Mouse (Mus musculus): ENCODE data around the gene Tmem164.

DNA sequence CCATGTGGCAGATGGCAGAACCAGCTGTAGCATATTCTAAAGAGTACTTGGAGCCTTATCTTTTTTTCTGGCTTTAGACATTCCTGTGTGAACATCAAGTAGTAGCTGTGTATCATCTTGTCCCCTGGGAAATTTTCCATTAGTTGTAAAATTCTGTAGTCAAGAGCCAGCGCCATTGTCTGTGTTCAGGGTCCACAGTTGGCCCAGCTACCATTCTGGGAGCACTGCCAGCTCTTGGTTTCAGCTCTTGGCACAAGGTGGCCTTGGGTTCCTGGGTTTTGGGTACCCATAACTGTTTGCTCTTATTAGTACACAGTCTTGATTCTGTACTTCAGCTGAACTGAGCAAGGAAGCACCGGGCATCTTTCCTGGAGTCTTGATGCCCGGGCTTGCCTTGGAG lies 123.4 kb downstream of the Tmem164 start:
- TF ChIP-seq CTCF (IDR thresholded peaks at IDR 0.05; ENCODE audit: extremely low read depth, insufficient read length, insufficient replicate concordance, low read depth, low read length) (no peak), POLR2A (IDR thresholded peaks at IDR 0.05; ENCODE audit: low read depth, low read length) (no peak)
